Mouse (Mus musculus): ENCODE data around the gene Klrb1b.
"Not testable (repeated sequence)": the region's sequence is repeated elsewhere in the genome, so short reads cannot be mapped to it uniquely, and the experiment has no call there.

Klrb1b gene

GRCm38 (mm10) chr6:128799144-128799895 lies 26.8 kb downstream of the Klrb1b start:
- peak; percentile 86 for DNase-seq

DNA sequence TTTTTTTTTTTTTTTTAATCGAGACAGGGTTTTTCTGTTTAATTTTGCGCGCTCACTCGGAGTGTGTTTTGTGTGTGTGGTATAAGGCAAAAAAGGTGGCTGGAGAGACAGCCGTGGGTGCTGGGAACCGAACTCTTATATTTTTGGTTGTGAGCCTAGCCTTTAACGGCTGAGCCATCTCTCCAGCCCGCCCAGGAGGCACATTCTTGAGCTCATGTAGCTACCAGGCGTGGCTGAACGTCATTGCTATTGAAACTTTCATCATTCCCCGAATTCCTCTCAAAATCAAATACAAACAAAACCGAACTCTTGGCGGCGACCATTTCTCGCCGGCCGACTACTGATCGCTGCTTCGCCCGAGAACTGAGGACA lies 27.4 kb downstream of the Klrb1b start:
- DNase-seq = peak; percentile 82

DNA sequence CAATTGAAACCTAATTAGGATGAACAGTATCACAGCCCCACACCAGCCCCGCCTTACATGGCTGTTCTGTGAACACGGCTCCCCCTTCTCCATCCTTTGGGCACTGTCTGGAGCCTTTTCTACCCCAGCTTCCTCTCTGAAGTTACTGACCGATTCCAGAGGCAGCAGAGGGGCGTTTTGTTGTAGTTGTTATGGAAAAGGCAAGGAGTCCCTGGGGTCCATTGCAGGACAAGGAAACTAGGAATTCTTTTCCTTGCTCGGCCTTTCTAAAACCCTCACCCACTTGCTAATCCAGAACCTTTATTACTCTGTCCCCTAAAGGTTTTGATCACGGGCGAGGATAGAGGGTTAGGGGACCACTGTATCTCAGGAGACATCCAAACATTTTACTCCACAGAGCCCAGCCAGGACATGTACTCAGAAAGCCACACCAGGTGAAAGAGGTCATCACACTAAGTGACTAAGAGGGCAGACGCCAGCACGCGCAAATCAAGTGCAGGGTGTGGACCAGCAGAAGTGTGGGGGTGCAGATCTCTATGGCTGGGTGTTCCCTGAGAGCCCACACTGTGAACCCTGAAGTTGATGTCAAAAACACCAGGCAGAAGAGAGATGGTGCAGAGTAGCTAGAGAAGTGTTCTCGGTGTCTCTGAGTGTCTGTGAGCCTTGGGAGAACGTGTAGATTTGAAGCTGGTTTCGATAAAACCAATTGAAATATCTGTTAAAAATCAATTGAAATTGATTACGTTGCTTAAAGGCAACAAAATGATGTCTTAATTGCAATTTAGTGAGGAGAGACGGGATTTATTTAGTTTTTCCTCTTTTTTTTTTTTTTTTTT lies 28.0 kb downstream of the Klrb1b start:
- DNase-seq = no peak

- DNase-seq = no peak
Observed at GRCm38 (mm10) chr6:128797185-128797905, 28.8 kb downstream of the Klrb1b start.

DNA sequence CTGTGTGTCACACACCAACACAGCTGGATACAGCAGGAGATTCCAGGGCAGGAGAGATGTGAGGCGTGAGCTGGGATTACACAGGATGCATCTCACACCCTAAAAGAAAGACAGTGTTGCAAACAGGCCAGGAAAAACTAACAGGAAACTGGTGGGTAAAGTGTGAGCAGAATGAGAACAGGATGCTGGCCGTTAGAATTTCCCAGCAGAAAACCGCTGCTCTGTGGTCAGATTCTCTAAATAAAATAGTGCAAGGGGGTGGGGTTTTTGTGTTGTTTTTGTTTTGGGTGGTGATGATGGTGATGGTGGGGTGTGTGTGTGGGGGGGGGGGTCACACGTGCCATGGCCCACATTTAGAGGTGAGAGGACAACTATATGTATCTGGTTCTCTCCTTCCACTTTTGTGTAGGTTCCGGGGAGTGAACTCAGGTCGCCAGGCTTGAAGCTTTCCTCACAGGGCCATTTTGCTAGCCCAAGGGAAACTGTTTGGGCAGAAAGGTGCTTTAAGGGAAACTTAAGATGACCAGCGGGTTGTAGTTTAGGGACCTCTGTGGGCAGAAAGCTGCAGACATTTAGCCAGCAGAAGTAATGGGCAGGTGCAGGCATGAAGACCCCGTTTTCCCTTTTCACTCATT lies 29.7 kb downstream of the Klrb1b start:
- DNase-seq = no peak

- no peak for DNase-seq
Observed at GRCm38 (mm10) chr6:128793734-128794133, 32.4 kb downstream of the Klrb1b start.

DNA sequence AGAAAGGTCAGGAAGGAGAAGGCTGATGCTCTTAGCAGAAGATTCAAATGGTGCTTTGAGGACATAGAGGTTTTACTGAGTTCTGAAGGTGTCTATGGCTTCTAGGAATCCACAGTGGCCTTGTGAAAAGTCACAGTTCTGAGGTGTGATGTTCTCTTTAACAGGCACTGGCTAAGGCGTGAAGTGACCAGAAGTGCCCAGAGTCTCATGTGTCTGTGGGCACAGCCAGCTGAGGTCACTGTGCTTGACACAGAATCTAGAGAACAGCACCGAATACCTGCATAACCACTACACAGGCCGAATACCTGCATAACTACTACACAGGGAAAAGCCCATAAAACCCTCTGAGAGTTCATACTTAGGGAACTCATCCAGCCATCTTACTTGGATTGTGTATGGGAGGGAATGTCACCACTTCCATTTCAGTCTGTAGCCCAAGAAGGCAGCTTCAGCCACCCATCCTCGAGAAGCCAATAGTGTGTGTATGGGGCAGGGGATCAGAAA lies 35.6 kb downstream of the Klrb1b start:
- not testable (repeated sequence) for DNase-seq

GRCm38 (mm10) chr6:128789115-128789514 lies 37.0 kb downstream of the Klrb1b start, which contains the start of gene Klrb1c:
Gene Klrb1c, minus strand, starts transcription at chr6:128789215.
- no peak for DNase-seq

GRCm38 (mm10) chr6:128788517-128788916 lies 37.6 kb downstream of the Klrb1b start:
- DNase-seq = no peak

DNA sequence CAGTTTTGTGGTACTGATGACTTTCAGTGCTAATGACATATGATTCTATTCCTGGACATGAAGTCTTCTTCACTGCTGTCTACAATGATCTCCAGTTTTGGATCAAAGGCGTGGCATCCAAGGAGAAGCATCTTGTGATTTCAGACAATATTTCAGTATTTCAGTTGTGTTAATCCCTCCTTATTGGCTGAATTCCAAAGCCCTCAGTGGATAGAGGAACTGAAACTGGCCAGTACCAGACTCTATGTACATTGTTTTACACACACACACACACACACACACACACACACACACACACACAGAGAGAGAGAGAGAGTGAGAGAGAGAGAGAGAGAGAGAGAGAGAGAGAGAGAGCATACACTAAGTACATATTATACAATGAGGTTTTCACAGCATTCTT lies 39.7 kb downstream of the Klrb1b start:
- DNase-seq = not testable (repeated sequence)

DNA sequence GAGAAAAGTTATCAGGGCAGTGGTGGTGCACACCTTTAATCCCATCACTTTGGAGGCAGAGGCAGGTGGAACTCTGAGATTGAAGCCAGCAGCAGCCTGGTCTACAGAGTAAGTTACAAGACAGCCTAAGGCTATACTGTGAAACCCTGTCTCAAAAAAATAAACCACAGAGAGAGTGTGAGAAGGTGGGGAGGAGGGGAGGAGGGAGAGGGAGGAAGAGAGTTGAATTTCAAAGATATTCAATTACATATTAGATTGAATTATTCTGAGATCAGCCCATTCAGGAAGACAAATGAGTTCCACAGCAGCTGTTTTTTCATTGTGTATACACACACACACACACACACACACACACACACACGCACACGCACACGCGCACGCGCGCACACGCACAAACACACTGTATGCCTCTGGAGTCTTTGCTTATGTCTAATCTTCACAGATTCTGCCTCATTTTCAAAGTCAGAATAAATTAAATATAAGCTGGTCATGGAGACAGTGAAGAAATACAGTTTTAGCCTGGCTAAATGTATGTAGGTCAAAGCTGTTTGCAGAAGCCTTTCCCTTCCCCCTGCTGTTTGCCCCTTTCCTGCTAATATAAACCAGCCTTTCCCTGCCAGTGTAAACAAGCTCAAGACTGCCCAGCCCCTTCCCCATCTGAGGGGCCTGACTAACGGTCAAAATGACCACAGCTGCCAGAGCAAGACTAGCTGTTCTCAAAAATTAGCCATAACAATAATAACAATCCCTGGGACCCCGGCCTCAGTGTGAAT lies 56.5 kb downstream of the Klrb1b start:
- no peak for DNase-seq

DNA sequence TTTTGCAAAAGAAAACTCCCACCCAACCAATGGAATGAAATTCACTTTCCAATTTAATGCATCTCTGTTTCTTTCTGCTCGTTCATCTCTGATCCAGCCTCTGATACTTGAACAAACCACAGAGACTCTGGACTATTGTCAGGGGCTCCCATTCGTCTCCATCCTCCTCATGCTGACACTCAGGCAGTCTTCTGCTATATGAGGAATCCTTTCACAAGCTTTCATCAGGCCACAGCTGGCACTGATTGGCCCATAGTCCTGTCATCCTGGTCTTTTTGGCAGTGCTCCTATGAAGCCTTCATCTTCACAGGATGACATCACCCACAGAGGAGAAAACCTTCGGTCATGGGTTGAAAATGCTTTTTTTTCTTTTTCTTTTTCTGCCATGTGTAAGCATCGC lies 58.1 kb downstream of the Klrb1b start:
- DNase-seq = no peak

- DNase-seq = peak; percentile 70
Observed at GRCm38 (mm10) chr6:128766486-128767254, 59.5 kb downstream of the Klrb1b start.

DNA sequence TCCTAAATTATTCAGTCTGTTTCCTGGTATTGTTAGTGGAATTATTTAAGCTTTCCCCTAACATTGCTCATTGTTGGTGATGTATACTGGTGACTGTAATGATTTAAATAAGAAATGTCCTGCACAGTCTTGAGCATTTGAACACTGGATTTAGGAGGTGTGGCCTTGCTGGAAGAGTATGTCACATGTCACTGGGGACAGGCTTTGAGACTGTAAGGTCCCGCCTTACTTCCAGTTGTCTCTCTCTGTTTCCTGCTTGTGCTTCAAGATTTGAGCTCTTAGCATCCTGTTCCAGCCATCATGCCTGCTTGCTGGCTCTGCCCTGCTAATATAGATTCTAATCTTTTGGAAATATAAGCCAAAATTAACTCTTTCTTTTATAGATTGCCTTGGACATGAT lies 60.9 kb downstream of the Klrb1b start:
- DNase-seq = no peak

- no peak for DNase-seq
Observed at GRCm38 (mm10) chr6:128764598-128764997, 61.5 kb downstream of the Klrb1b start.

DNA sequence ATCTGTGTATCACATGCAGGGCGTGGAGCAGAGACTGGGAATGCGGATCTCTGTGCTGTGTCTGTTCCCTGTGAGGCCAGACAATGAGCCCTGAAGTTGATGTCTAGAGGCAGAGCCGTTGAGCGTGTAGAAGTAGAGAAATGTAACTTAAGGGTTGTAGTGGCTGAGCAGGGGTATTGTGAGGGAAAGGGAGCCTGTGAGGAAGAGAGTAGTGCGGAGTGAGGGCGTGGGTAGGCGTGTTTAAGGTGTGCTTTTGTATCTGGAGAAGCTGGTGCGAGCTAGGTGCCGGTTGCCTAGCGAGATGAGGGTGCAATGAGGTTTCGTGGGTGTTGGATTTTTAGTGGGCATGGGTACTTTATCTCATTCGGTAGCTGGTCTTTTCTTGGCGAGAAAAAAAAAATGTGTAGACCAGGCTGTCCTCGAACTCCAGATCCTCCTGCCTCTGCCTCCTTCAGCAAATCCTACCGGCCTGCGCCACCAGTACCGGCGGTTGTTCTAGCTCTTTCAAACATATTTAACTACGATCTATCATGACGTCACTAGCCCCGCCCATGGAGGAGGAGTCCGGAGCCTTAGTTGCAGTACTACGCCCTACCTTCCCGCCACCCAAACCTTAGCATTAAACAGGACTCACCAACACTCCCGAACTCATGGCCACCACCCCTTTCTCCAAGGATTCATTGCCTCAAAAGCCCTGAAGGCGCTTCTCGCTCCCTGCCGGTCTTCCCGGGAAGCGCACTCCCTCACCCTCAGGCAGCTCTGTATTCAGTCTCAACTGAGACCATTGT lies 62.2 kb downstream of the Klrb1b start:
- DNase-seq = peak; percentile 95
